Mouse (Mus musculus) neutrophil, adult 5-6 weeks (primary cell): ENCODE measurements around the gene Lrrk1. TPM values are rescaled to one million over a fixed set of nuclear protein-coding genes. Genes with fewer than 3 reads are reported as not detected.

Experiments
- ATAC-seq: fragments of 151-379, 151-347 bp; 2 replicates; pipeline ENCODE4 v1.8.0; 2017; ENCODE audit warnings: mild to moderate bottlenecking, moderate TSS enrichment; ENCODE audit not compliant: insufficient number of reproducible peaks, poor library complexity, low FRiP score, severe bottlenecking; ENCODE audit errors: extremely low read depth
- total RNA-seq: library from RNA; stranded (forward); fragments of 200-1000 nt; gene quantifications from 2 replicates; pipeline ENCODE4 v1.2.3, GENCODE M21; 2017

Gene Lrrk1
- total RNA-seq, 1 experiment from 2014 or later = 24.3 TPM

DNA sequence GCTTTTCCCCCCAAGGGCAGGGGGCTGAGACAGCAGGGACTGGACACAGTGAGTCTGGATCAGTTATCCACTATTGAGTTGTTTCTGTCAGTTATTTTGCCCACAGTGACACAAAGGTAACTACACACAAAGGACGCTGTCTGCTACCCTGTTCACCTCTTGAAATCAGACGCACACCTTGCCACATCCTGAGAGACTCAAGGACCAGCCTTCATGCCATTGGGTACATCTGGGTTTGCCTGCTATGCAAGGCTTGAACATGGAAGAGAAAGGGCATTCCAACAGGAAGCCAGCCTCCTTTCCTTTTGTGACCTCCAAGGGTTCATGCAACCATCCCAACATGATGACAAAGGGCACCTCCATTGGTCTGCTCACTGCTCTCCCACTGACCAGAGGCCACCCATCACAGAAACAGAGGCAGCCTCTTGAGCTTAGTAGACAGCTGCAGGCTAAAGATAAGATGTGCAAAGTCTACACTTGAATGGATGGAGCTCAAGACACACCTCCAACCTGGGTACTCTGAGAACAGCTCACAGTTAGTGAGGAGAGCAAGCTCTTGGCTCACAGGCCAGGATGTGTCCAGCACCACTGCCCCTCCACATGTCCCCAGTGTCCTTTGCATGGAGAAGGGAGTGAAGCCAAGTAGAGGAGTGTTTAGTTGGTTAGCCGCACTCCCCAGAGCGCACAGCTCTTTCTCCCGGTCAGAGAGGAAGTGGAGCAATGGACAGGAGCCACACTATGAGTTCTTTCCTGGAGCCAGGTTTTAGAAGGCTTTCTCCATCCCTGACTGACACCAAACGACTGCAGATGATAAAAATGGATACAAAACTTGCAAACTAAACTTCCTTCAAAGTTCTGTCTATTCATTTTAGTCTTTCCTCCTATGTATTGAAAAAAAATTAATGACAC lies 121.0 kb downstream of the Lrrk1 start:
- no peak for ATAC-seq

DNA sequence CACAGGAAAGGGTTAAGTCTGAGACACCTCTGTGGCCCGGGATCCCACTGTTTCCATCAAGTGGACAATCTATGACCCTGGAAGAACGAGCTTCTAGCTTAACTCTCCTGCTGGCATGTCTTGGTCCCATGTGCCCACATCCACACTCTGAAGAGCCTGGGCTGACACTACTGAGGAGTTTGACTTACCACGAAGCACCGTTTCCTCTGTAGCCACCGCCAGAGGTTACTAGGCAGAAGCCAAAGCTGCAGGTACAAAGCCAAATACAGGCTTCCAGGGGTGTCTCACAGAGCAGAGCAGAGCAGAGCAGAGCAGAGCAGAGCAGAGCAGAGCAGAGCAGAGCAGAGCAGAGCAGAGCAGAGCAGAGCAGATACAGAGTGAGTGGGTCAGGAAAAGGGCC lies 124.7 kb downstream of the Lrrk1 start:
- ATAC-seq = no peak

DNA sequence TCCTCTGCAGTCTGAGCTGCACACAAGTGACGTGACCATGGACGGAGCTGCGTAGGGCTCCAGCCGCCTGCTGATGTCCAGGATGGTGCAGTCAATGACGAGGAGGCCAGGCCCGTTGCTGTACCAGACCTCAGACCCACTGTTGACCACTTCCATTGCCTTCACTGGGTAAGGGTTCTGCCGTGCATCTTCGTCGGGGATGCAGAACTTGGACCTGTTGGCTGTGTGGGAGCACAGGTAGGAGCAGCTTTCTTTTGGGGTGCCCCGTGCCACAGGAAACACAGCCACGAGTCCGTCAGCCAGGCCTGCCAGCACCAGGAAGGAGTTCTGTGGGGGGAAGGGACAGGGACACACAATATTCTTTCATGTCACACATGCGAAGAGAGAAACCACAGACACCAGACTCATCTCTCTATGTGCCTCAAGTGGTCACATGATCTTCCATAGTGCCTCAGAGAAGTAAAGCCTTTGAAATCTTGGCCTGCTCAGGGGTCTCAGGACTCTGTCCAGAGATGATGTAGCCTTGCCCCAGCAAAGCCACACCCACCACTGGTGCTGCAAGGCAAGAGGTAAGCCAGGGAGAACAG lies 125.5 kb downstream of the Lrrk1 start:
- no peak for ATAC-seq

DNA sequence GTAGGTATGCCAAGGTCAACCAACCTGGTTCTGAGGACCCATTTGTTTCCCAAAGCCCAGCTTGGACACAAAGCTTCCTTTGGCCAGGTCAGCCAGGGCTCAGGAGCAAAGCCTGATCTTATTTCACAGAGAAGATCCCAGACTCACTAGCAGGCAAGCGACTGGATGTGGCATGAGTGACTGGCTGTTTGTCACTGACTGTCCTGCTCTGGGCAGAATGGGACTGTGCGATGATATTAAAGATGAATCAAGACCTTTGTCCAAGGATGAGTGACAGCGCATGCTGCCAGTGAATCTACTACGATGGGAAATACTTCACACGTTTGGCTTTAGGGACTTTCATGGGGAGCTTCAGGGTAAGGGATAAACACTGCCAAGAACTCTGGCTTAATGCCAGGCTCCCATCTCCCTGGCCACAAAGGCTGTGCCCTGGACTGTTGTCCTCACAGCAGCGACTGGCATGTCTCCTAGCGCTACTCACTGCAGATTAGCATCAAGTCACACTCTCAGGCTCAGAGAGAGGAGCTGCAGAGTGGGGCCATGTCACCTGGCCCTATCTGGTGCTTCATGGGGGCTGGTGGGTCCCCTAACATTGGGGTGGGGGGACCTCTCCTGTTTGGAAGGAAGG lies 127.3 kb downstream of the Lrrk1 start:
- no peak for ATAC-seq

DNA sequence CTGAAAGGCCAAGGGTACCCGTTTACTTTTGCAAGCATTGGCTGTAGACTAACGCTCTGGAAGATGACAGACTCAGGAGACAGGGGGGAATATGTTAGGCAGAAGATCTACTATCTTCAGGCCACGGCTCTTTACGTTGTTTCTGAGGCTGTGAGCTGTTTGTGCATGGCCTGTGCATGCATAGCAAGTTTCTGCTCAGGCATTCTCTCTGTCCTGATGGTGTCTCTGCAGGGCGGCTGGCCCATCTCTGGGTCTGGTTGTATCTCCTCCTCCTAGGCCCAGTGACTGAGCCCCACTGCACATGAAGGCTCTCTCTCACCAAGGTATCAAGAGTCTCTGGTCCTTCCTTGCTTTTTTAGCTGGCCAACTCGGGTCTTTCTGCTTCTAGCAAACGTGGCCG lies 127.9 kb downstream of the Lrrk1 start:
- ATAC-seq = no peak

DNA sequence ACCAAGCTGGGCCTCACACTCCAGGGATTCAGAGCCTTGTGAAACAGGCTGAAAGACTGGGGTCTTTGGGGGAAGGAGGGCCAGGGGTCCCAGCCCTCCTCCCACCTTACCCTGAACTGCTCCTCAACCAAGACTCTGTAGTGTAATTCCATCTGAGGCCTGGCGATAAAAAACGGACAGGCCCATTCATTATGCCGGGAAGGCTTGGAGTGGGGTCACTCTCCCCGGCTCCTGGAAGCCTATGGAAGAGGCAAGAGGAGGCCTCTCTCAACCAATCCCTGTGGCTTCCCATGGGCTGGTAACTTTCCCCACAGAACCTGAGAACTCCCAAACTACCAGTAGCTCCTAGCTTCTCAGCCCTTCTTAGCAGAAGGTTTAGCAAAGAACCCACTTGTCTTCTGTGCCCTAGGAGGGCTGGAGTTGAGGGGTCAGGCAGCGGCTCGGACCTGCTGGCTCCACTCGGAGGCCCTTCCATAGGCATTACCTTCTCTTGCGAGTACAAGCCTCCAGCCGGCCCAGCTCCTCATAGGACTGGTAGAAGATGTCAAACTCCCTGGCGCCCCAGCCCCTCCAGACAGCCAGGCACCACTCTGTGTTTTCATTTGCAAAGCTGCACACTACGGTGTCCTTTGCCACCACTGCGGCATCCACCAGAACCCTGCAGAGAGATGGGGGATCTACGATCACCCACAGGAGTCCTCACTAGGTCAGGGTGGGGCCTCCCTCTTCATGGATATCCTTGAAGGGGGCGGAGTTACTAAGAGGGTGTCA lies 128.5 kb downstream of the Lrrk1 start:
- no peak for ATAC-seq

DNA sequence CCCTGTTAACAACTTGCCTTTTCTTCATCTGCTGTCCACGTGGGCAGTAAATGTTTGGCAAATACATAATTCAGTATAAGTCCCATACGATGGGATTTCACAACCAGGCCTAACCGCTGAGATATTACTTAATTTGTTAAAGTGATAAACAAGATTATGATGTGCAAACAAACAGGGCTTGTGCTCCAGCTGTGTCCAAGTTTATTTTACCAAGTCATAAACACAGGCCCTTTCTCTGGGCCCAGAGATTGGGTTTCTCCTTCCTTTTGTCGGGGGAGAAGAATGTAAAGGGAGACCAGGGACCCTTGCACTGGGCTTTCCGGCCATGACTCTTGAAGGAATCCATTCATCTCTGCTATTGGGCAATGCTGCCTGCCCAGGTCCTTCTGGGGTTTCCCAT lies 129.2 kb downstream of the Lrrk1 start:
- no peak for ATAC-seq

DNA sequence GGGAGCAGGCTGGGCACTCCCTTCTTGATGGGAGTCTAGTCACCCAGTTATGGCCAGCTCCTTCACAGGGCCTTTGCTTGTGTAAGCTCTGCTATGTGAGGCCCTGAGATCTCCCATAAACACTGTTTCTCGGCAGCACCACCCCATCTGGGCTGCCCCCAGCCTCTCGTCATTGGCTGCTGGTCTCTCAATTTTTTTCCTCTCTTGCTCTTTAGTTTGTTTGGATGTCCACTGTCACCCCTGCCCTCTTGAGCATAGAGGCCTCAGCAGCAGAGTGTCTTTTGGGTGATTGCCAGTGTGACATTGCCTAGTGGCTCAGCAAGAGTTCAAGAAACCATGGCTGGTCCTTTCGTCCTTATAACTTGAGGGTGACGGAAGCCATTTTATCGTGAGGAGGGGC lies 130.9 kb downstream of the Lrrk1 start:
- ATAC-seq = no peak

DNA sequence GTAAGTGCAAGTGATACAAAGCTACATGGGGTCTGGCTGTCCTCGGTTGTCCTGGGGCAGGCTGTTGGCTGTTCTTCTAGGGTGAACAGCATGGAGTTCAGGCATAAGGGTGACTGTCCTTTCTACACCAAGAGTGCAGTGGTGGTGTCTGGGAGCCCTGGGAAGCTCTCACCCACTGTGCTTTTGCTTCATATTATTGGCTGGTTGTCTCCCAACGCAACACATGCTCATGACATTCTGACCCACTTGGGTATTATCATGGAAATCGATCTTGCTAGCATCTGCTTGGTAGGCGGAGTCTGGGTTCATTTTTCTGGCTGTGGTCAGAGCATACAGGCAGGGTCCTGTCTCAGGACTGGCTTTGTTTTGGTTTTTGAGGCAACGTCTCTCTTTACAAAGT lies 131.7 kb downstream of the Lrrk1 start:
- no peak for ATAC-seq

DNA sequence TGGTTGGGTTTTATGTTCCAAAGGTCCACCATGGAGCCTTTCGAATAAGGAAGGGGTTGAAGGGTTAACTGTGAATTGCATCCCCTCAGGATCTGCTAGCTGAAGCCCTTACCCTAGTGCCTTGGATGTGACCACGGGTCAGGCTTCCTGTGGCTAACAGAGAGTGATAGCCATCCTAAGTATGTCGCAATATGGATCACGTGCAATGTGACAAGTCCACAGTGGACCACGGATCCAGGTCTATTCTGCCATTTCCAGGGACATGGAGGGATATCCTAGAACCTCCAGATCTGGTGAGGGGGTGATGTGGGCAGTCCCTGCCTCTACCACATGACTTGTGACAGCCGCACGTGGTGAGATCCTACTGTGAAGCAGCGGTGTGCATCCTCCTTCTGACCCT lies 133.2 kb downstream of the Lrrk1 start:
- no peak for ATAC-seq

DNA sequence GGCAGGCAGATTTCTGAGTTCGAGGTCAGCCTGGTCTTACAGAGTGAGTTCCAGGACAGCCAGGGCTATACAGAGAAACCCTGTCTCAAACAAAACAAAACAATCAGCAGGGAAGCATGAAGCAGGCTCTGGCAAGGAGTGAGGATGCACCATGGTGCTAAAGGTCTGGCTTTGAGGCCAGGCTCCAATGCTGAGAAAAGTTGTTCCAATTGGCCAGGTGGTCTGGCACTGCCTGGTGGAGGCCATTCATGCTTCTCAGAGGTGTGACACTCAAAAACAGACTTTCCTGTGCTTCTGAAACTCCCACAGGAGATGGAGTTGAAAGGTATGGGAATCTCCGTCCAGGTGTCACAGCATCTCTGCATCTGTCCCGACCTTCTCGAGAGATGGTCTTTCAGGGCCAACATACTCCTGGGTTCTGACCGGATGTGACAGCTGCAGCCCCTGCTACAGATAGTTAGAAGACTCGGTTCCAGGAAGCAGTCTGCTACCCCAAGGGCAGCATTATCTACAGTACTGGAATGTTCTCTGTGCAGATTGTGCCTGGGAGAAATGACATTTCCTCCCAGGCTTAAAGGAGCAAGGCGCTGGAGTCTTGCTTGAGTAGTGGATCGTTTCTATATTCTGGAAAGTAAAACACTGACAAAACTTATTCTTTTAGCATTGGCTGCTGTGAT lies 134.0 kb downstream of the Lrrk1 start:
- no peak for ATAC-seq

DNA sequence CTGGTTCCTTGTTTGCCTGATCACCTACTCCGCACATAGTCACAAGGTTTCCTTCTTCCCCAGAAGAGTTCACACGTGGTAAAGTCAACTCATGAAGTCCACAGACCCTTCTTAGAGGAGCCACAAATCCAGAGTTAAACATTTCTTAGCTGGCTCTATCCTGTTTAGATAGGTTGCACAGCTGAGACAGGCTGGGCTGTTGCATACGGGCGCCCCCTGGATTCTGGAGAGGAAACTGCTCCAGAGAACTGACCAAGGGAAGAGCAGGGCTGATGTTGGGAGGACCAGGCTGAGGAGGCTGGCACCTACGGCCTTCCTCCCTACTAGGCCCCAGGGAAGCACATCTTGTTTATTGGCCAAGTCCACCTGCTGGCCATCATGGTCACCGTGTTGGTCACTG lies 138.1 kb downstream of the Lrrk1 start:
- ATAC-seq = peak; percentile 89

DNA sequence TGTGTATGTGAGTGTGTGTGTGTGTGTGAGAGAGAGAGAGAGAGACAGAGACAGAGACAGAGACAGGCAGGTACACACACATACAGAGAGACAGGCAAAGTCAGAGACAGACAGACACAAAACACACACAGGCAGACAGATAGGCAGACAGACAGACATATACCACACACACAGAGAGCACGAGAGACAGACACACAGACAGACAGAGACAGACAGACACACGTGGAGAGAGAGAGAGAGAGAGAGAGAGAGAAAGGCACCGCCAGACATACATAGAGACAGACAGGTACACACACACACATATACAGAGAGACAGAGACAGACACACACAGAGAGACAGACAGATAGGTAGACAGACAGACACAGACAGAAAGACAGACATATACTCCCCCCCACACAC lies 138.7 kb downstream of the Lrrk1 start:
- no peak for ATAC-seq

DNA sequence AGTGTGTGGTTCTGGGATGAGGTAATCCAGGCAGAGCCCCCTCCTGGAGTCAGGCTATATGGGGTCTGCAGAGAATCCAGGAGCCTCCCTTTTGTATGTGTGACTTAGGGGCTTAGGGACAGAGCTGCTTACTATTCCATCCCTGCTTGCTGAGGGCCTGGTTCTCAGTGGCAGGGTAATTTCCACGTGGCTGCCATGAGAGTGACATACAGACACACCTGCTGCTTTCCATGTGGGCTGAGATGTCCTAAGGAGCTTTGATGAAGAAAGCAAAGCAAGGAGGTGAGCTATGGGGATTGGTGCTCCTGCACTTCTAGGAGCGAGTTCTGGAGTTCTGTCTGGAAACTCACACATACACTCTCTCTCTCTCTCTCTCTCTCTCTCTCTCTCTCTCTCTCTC lies 139.1 kb downstream of the Lrrk1 start:
- no peak for ATAC-seq

DNA sequence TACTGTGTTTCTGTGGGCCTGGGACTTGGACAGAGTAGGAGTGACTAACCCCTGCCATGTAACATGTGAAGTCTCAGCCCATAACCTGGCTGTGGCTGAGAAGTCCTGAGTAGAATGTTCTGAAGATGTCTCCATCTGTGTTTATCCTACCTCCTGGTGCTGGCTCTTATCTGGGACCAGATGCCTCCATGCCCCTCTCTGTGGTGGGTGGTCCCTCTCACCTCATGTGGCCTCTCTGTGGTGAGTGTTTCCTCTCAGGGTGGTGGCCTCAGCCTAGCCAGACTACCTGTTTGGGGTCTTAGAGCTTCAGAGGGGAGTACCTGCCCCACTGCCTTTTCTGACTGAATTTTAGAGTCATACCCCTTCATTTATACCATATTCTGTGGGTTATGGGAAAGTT lies 139.9 kb downstream of the Lrrk1 start:
- ATAC-seq = no peak

DNA sequence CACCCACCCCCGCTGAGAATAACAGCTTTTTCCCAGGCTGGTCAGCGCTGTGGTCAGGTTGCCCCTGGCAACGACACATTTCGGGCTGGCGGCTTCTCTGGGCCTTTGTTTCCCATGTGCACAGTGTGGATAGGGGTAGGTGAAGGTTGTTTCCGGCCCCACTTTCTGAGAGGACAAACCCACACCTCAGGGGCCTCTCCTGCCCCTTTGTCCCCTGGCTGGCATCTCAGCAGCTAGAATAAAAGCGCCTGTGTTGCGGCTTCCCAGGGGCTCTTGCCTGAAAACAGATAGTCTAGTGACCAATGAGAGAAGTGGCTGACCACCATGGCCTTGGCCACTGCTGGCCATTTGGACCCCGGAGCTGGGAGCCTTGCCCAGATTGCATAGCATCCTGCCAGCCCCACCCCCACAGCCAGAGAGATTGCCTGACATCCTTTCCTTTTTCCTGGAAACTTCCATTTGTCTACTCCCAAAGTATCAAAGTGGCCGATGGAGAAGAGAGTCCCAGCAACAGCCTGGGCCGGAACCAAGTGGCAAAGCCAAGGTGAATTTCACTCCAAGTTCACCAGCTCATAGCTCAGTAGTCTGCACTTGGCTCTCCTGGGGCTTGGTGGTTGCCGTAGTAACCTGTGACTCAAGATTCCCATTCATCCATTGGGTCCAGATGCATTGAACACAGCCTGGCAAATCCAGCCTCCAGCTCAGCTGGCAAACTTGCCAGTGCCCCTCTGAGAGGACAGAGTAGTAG lies 140.7 kb downstream of the Lrrk1 start:
- no peak for ATAC-seq

DNA sequence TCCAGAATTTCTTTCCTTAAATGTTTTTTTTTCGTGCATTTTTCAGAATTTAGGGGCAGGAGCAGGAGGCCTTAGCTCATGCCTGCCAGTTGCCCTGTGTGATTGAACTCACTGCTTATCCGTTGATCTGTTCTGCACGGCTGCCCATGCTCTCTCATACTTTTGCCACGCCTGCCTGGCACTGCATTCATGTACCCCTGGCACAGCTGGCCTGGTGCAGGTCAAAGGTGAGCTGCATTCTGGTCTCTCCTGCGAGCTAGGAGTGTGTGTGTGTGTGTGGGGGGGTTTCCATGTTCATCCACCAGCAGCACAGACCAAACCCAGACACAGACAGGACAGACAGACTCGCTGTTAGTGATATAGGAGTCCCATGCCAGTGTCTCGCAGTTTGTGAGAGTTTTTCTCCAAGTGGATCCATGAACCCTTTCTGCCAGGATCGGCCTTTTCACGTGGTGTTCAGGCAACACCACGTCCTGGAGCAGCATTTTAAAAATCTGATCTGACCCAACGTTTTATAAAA lies 141.4 kb downstream of the Lrrk1 start:
- ATAC-seq = no peak

DNA sequence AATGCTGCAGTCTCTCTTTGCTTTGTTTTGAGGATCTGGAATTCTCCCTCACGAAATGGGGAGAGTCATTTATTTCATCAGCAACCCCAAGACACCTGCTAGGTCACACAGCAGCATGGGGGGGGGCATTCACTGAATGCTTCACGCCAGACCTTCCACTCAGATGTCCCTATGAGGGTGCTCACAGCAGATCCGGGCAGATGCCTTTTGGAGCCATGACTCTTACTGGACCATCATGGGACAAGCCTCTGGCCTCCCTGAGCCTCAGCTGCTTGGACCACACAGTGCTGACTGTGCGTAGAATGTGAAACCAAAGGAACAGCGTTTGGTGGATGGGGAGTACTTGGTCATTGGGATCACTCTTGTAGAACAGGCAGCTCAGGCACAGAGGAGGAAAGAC lies 142.5 kb downstream of the Lrrk1 start:
- ATAC-seq = no peak
